In the genomic region with DNA sequence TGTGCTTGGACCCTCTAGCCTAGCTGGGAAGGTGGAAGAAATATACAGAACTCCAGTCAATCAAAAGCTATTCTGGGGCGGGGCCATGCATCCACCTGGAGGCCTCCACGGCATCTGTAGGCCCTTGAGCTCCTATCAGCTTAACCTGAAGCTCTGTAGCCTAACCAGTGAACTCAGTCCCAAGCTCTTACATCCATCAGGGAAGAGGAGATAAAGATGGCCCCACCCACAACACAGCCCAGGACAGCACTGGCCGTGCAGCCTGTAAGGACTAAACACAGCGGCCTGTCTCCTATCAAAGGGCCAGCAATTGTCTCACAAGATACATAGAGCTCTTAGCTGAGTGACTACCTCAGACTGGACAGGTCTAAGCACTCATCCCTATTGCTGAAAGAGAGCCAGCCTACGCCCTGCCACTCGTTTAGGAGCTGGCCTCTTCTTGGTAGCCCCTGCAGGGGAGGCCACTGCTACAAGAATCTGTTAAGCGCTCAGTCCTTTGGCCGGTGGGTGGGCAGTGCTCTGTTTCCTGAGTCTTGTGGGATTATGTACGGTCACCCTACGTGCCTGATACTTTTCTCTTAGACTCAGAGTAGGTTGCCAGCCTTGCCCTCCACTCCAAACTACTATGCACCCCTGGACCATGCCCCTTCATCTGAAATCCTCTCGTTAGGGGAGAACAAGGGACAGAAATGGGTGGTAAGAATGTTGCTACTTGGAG, we compare ENCODE assay signal across 19 mouse cellular contexts. TPM values are rescaled to one million over a fixed set of nuclear protein-coding genes. Genes with fewer than 3 reads are reported as not detected.
DNase-seq lines count a peak whose midpoint lies in the region; ATAC-seq and TF ChIP-seq lines count a peak whose summit lies in the region.
"Had no signal": no experiment of that assay in that cellular context is flagged by ENCODE, and none has a peak within 500 bp of the region (broad histone marks: within the 10 kb centered on the region; RNA-seq: fewer than 3 reads in every experiment).

No protein-coding gene starts in this region.

- peaks cover 16% of the 10 kb centered on the region for H3K27me3 ChIP-seq in midbrain, embryonic 10.5 days (ENCODE audit: low read depth, poor library complexity, severe bottlenecking)
- no peaks in the 10 kb centered on the region; the same call in 1 of the 2 replicates for H3K27me3 ChIP-seq in midbrain, postnatal 0 days (ENCODE audit: insufficient read depth, low read length)
- H3K27me3 ChIP-seq in embryonic facial prominence, embryonic 10.5 days (replicated peaks; ENCODE audit: low read depth, poor library complexity, severe bottlenecking), result peaks cover 16% of the 10 kb centered on the region
- H3K27me3 ChIP-seq in liver, embryonic 14.5 days (ENCODE audit: control insufficient read depth, insufficient read depth, low read length), result no peaks in the 10 kb centered on the region
- H3K27me3 ChIP-seq: heart, embryonic 13.5 days had no signal

- peak; percentile 58 for TF ChIP-seq EP300 in liver, embryonic 14.5 days (IDR thresholded peaks at IDR 0.05; ENCODE audit: low read depth)

- H3K4me2 ChIP-seq in midbrain, postnatal 0 days (ENCODE audit: low read depth, low read length, poor library complexity, severe bottlenecking), result no peak overlapping the region
- peak overlapping the region; percentile 14 for H3K4me2 ChIP-seq in liver, embryonic 14.5 days (ENCODE audit: low read depth)
- H3K4me2 ChIP-seq: heart, embryonic 13.5 days; hindbrain, embryonic 12.5 days; limb, embryonic 13.5 days had no signal

- no peak overlapping the region for H3K4me3 ChIP-seq in midbrain, embryonic 10.5 days
- H3K4me3 ChIP-seq in midbrain, postnatal 0 days (ENCODE audit: low read depth, low read length), result no peak overlapping the region
- no peak overlapping the region for H3K4me3 ChIP-seq in embryonic facial prominence, embryonic 10.5 days
- H3K4me3 ChIP-seq in liver, embryonic 14.5 days (ENCODE audit: insufficient read depth in 1 of 2, low read depth in 2 of 2, low read length in 2 of 2), result no peak overlapping the region
- H3K4me3 ChIP-seq in layer of hippocampus, adult 2 months, result no peak overlapping the region
- H3K4me3 ChIP-seq: gastrocnemius, adult 2 months; heart, embryonic 13.5 days; hindbrain, embryonic 12.5 days; left cerebral cortex, adult 2 months; limb, embryonic 13.5 days had no signal

- no peaks in the 10 kb centered on the region for H3K9me3 ChIP-seq in midbrain, embryonic 10.5 days (replicated peaks)
- H3K9me3 ChIP-seq in midbrain, postnatal 0 days (ENCODE audit: low read length), result no peaks in the 10 kb centered on the region
- no peaks in the 10 kb centered on the region for H3K9me3 ChIP-seq in embryonic facial prominence, embryonic 10.5 days
- H3K9me3 ChIP-seq in liver, embryonic 14.5 days (ENCODE audit: control insufficient read depth, low read length), result no peaks in the 10 kb centered on the region
- H3K9me3 ChIP-seq: heart, embryonic 13.5 days; hindbrain, embryonic 12.5 days; limb, embryonic 13.5 days had no signal

- ATAC-seq in midbrain, postnatal 0 days (ENCODE audit: low FRiP score), result no peak
- ATAC-seq in liver, embryonic 14.5 days (ENCODE audit: insufficient read depth), result peak; percentile 82

- TF ChIP-seq CTCF in midbrain, postnatal 0 days (IDR thresholded peaks at IDR 0.05), result no peak
- TF ChIP-seq CTCF in liver, embryonic 14.5 days (IDR thresholded peaks at IDR 0.05; ENCODE audit: low read depth), result no peak
- TF ChIP-seq CTCF in layer of hippocampus, adult 2 months (conservative IDR thresholded peaks at IDR 0.05), result no peak

- H3K27ac ChIP-seq in midbrain, embryonic 10.5 days (replicated peaks), result peak overlapping the region; percentile 87
- no peak overlapping the region for H3K27ac ChIP-seq in midbrain, postnatal 0 days (ENCODE audit: low read depth, low read length)
- H3K27ac ChIP-seq in embryonic facial prominence, embryonic 10.5 days (replicated peaks), result peak overlapping the region; percentile 12; the same call in 1 of the 2 replicates
- no peak overlapping the region for H3K27ac ChIP-seq in liver, embryonic 14.5 days
- no peak overlapping the region for H3K27ac ChIP-seq in layer of hippocampus, adult 2 months
- H3K27ac ChIP-seq: gastrocnemius, adult 2 months; heart, embryonic 13.5 days; hindbrain, embryonic 12.5 days; left cerebral cortex, adult 2 months; limb, embryonic 13.5 days had no signal

- no peaks in the 10 kb centered on the region for H3K36me3 ChIP-seq in midbrain, embryonic 10.5 days
- no peaks in the 10 kb centered on the region for H3K36me3 ChIP-seq in midbrain, postnatal 0 days (ENCODE audit: insufficient read depth, low read length)
- H3K36me3 ChIP-seq in embryonic facial prominence, embryonic 10.5 days (replicated peaks), result no peaks in the 10 kb centered on the region
- H3K36me3 ChIP-seq in liver, embryonic 14.5 days (replicated peaks; ENCODE audit: control insufficient read depth, insufficient read depth, low read depth), result no peaks in the 10 kb centered on the region
- H3K36me3 ChIP-seq: heart, embryonic 13.5 days; hindbrain, embryonic 12.5 days; limb, embryonic 13.5 days had no signal

- H3K4me1 ChIP-seq in midbrain, embryonic 10.5 days, result peaks cover 75% of the 10 kb centered on the region
- H3K4me1 ChIP-seq in midbrain, postnatal 0 days (ENCODE audit: insufficient read depth, low read length), result peaks cover 3% of the 10 kb centered on the region; the same call in 1 of the 2 replicates
- peaks cover 52% of the 10 kb centered on the region for H3K4me1 ChIP-seq in embryonic facial prominence, embryonic 10.5 days
- H3K4me1 ChIP-seq in liver, embryonic 14.5 days (replicated peaks; ENCODE audit: control insufficient read depth in 2 of 2, insufficient read depth in 2 of 2, low read length in 1 of 2), result peaks cover 26 to 48% of the 10 kb centered on the region in 2 experiments

- DNase-seq in midbrain, embryonic 10.5 days (ENCODE audit: low spot score), result peak; percentile 13
- no peak for DNase-seq in midbrain, postnatal 0 days (ENCODE audit: low spot score)
- peak; percentile 39 for DNase-seq in ES-CJ7 (ENCODE audit: low read depth, low spot score)
- DNase-seq in embryonic facial prominence, embryonic 10.5 days (ENCODE audit: low spot score), result peak; percentile 6
- DNase-seq in liver, embryonic 14.5 days (ENCODE audit: low read depth in 3 of 3, low spot score in 3 of 3), result peak in 1 of 3 experiments; percentile 71
- no peak for DNase-seq in cerebellum, adult 11 months
- no peak for DNase-seq in layer of hippocampus, adult 2 months (ENCODE audit: low spot score in 2 of 2)
- DNase-seq in lung, postnatal 36 days, result no peak
- DNase-seq: cerebellum, adult 18-20 months; gastrocnemius, adult 2 months; kidney, adult 11 months; kidney, postnatal 4 days; lung, postnatal 4 days; right cerebral cortex, postnatal 25 days; thymus, postnatal 25 days had no signal

- 78% methylated on average over 11 of the region's 11 CpGs for WGBS in midbrain, embryonic 10.5 days
- WGBS in midbrain, postnatal 0 days, result 85% methylated on average over 11 of the region's 11 CpGs
- WGBS in embryonic facial prominence, embryonic 10.5 days, result 82% methylated on average over 11 of the region's 11 CpGs
- 57% methylated on average over 11 of the region's 11 CpGs for WGBS in liver, embryonic 14.5 days (ENCODE audit: insufficient replicate concordance)

- H3K9ac ChIP-seq in midbrain, postnatal 0 days (replicated peaks; ENCODE audit: low read length, poor library complexity, severe bottlenecking), result no peak overlapping the region
- H3K9ac ChIP-seq in liver, embryonic 14.5 days (replicated peaks), result no peak overlapping the region
- H3K9ac ChIP-seq: heart, embryonic 13.5 days; hindbrain, embryonic 12.5 days; limb, embryonic 13.5 days had no signal

RNA-seq across cellular contexts. Expression of gene Hs6st1, which starts 6.0 kb away (rescaled TPM):
- polyA plus RNA-seq in midbrain, embryonic 10.5 days (2016; fragmentation: Nextera tagmentation; extraction: Ambion mirVana), result 4.9 and 5.4 TPM in 2 replicates
- 89.8 and 104 TPM in 2 replicates for total RNA-seq in midbrain, postnatal 0 days (2014; rRNA removed)
- polyA plus RNA-seq in midbrain, postnatal 0 days (2015; fragmentation: Nextera tagmentation; extraction: Ambion mirVana), result 17.3 and 17.4 TPM in 2 replicates
- 3.9 and 4.5 TPM in 2 replicates for polyA plus RNA-seq in embryonic facial prominence, embryonic 10.5 days (2016; fragmentation: Nextera tagmentation; extraction: Ambion mirVana)
- polyA plus RNA-seq in liver, embryonic 14.5 days (2012; rRNA removed), result 29.3 and 31.0 TPM in 2 replicates
- 6.8 and 12.0 TPM in 2 replicates for polyA plus RNA-seq in liver, embryonic 14.5 days (2014; fragmentation: Nextera tagmentation; extraction: Ambion mirVana)
- total RNA-seq in layer of hippocampus, adult 2 months (2021), result 10 to 100 TPM; 37.7 to 38.3 TPM

Comparison
In these comparisons a context has a peak if more than half of its experiments do, and no peak if none do; other contexts are left out.
1. DNase-seq: peak in midbrain, embryonic 10.5 days (single experiment), ES-CJ7 (single experiment) and embryonic facial prominence, embryonic 10.5 days (single experiment); none in midbrain, postnatal 0 days (single experiment), cerebellum, adult 11 months (single experiment), layer of hippocampus, adult 2 months (0 of 2) and lung, postnatal 36 days (single experiment).
2. H3K27ac ChIP-seq: peak in midbrain, embryonic 10.5 days (single experiment) and embryonic facial prominence, embryonic 10.5 days (single experiment); none in midbrain, postnatal 0 days (single experiment), liver, embryonic 14.5 days (single experiment) and layer of hippocampus, adult 2 months (single experiment).